Mouse (Mus musculus): ENCODE results near the gene Ctdspl.

Gene Ctdspl

GRCm38 (mm10) chr9:119052154-119052944 is 126.1 kb downstream of the Ctdspl start, which contains the start of gene Vill:
TSS of gene Vill (plus strand) at chr9:119052778.
- ChIA-PET POLR2A (interaction anchor here in 2 of 4 experiments (0.6 to 0.8 kb wide), 4 partner anchors 26 to 932 kb away, joined by 3 to 4 read pairs (median 4); no protein-coding TSS in a partner anchor), CTCF (interaction anchor here in 1 of 4 experiments (0.5 to 0.8 kb wide), 4 partner anchors 15 to 395 kb away, joined by 3 to 4 read pairs (median 3); no protein-coding TSS in a partner anchor)

GRCm38 (mm10) chr9:119053964-119054576 is 127.8 kb downstream of the Ctdspl start:
- POLR2A ChIA-PET, result no interaction called here
- CTCF ChIA-PET, result interaction anchor here in 1 of 4 experiments (0.6 kb wide), 1 partner anchor 752 kb away, joined by 6 read pairs; no protein-coding TSS in a partner anchor

GRCm38 (mm10) chr9:119055336-119055735 is 129.1 kb downstream of the Ctdspl start:
- ChIA-PET POLR2A (interaction anchor here in 2 of 4 experiments (1.0 to 1.4 kb wide), 2 partner anchors 15 to 389 kb away, joined by 3 read pairs; partner anchors contain the start of gene Exog (in 1 of the 2)), CTCF (interaction anchor here in 1 of 4 experiments (0.6 kb wide), 1 partner anchor 18 kb away, joined by 5 read pairs; no protein-coding TSS in a partner anchor)

DNA sequence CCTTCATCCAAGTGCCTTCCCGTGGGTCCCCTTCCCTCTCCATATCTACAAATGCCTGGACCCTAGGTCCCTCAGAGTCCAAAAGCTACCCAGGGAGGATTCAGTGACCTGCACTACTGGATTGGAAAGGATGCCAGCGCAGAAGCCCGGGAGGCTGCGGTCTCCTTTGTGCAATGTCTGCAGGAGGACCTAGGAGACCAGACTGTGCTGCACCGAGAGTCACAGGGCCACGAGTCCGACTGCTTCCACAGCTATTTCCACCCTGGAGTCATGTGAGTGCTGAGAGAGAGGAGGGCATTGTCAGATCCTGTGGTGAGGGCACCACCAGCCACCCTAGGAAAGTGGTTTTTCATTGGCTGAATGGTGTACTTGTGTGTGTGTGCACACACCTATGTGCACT is 132.0 kb downstream of the Ctdspl start:
- CTCF ChIA-PET, result no interaction called here
- POLR2A ChIA-PET, result no interaction called here

DNA sequence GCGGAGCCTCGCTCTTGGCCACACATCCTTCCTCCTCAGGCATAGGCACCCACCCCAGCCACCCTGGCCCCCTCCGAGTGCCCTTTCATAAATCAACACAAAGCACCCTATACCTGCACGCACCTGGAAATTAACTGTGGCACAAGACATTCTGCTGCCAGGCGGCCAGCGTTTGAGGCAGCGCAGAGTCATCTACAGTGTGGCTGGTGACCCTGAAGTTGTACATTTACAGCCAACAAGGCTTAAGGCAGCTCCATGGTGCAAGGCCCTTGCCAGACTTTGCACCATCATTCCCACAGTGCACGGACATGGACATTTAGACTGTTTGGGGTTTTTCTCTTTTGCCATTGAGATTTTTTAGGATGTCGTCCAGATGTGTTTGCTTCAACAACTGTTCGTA is 134.4 kb downstream of the Ctdspl start:
- CTCF ChIA-PET, result interaction anchor here in 1 of 4 experiments (0.5 kb wide), 1 partner anchor 283 kb away, joined by 7 read pairs; no protein-coding TSS in a partner anchor
- POLR2A ChIA-PET, result no interaction called here

- ChIA-PET POLR2A (interaction anchor here in 3 of 4 experiments (0.5 to 1.6 kb wide), 6 partner anchors 8 to 790 kb away, joined by 3 to 5 read pairs (median 3); no protein-coding TSS in a partner anchor), CTCF (interaction anchor here in 3 of 4 experiments (0.7 to 2.3 kb wide), 7 partner anchors 78 to 586 kb away, joined by 3 to 15 read pairs (median 7); no protein-coding TSS in a partner anchor)
These were observed 136.9 kb downstream of the Ctdspl start for GRCm38 (mm10) chr9:119063036-119063644.

GRCm38 (mm10) chr9:119064296-119064695 is 138.0 kb downstream of the Ctdspl start:
- ChIA-PET CTCF (interaction anchor here in 3 of 4 experiments (0.5 to 2.3 kb wide), 4 partner anchors 19 to 144 kb away, joined by 3 to 15 read pairs (median 6); no protein-coding TSS in a partner anchor), POLR2A (interaction anchor here (0.6 to 1.6 kb wide), 6 partner anchors 18 to 913 kb away, joined by 3 to 6 read pairs (median 4); no protein-coding TSS in a partner anchor)

DNA sequence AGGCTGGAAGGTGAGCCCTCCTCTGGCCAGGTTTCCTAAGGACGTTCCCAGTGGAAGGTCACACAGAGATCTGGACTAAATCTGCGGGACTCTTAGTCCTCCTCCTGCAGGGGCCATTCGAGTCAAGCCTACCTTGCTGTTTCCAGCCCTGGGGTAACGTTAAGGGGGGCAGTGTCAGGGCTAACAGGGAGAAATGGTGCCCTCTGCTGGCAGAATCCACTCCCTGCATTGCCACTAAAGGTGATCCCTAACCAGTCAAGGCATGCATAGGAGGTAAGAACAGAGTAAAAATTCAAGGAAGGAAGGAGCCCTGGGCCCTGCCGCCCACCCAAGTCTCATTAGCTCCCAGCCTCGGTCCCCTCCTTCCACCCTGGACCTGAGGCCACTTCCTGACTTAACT is 141.3 kb downstream of the Ctdspl start:
- ChIA-PET CTCF (interaction anchor here in 2 of 4 experiments (1.0 to 1.8 kb wide), 2 partner anchors 147 to 153 kb away, joined by 4 to 6 read pairs; no protein-coding TSS in a partner anchor), POLR2A (interaction anchor here in 1 of 4 experiments (1.0 kb wide), 1 partner anchor 15 kb away, joined by 3 read pairs; no protein-coding TSS in a partner anchor)

DNA sequence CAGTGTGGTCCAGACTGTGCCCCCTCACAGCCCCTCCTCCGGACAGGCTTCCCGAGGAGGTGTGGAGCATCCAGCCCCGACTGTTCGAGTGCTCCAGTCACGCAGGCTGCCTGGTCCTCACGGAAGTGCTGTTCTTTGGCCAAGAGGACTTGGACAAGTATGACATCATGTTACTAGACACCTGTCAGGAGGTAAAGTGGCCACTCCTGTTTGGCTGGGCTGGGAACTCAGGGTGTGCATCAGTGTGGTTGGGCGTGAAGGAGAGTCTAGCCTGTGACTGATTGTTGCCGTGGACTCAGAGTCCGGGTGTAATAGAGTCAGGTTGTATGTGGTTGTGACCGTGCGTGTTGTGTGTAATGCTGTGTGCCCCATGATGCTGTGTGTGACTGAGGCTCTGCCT is 142.0 kb downstream of the Ctdspl start:
- CTCF ChIA-PET, result interaction anchor here in 3 of 4 experiments (1.0 to 1.8 kb wide), 5 partner anchors 147 to 153 kb away, joined by 3 to 13 read pairs (median 4); no protein-coding TSS in a partner anchor
- POLR2A ChIA-PET, result interaction anchor here in 1 of 4 experiments (1.0 kb wide), 1 partner anchor 15 kb away, joined by 3 read pairs; no protein-coding TSS in a partner anchor

DNA sequence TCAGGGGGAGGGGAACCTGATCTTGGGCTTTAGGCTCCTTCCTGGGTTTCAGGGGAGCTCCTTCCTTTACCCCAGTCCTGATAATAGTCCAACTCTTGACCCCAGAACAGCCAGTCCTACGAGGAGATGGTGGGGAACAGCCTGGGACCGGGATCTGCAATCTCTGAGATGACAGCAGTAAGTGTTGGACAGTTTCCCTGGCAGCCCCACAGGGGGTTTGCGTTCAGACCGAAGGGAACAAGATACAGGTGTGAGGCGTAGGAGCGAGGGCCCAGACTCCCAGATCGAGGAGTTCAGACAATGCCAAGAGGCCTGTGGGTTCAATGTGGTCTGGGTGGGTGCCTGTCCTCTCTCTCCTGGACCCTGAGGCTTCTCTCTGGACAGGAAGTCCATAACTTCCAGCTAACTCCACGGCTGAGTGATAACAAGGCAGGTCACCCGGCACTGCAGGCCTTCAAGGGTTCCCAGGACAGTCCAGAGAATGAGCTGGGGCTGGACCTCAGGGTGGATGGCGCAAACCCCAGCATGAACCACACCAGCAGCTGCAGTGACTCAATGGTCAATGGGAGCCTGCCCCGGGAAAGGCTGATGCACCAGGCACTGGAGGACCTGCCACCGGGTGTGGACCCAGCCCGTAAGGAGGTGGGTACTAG is 144.0 kb downstream of the Ctdspl start:
- ChIA-PET CTCF (interaction anchor here in 1 of 4 experiments (0.6 kb wide), 1 partner anchor 44 kb away, joined by 3 read pairs; no protein-coding TSS in a partner anchor), POLR2A (no interaction called here)

DNA sequence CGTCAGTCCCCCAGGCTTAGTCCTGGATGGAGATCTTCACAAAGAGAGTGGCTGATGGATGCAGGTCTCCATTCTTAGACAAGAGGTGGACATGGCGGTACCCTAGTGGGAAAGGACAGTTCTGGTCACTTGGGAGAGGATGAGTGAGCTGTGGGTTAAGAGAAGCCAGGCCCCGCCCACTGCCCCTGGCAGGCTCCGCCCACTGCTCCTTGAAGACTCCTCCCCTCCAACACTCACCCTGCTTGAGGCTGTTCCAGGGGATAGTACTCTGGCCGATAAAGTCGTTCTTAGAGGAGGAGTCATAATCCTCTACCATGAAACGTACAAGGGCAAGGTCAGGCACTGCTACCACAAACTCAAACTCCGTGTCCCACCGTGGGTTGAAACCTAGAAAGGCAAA is 145.5 kb downstream of the Ctdspl start:
- ChIA-PET CTCF (interaction anchor here in 3 of 4 experiments (0.6 to 1.2 kb wide), 5 partner anchors 22 to 158 kb away, joined by 3 to 5 read pairs (median 4); no protein-coding TSS in a partner anchor), POLR2A (interaction anchor here in 3 of 4 experiments (0.8 to 1.6 kb wide), 8 partner anchors 8 to 151 kb away, joined by 3 to 4 read pairs (median 4); no protein-coding TSS in a partner anchor)

- ChIA-PET POLR2A (interaction anchor here in 3 of 4 experiments (0.6 to 3.6 kb wide), 8 partner anchors 10 to 315 kb away, joined by 3 to 10 read pairs (median 4); partner anchors contain the start of genes Ctdspl (in 1 of the 3) and Plcd1 (in 1 of the 3)), CTCF (interaction anchor here in 2 of 4 experiments (0.6 to 0.7 kb wide), 3 partner anchors 15 to 247 kb away, joined by 3 to 9 read pairs (median 5); no protein-coding TSS in a partner anchor)
These were observed 147.1 kb downstream of the Ctdspl start for GRCm38 (mm10) chr9:119073184-119073895.

- ChIA-PET POLR2A (interaction anchor here in 2 of 4 experiments (0.6 to 3.6 kb wide), 6 partner anchors 8 to 1025 kb away, joined by 3 to 10 read pairs (median 6); partner anchors contain the start of gene Ctdspl (in 1 of the 2)), CTCF (interaction anchor here in 1 of 4 experiments (1.4 kb wide), 1 partner anchor 155 kb away, joined by 4 read pairs; no protein-coding TSS in a partner anchor)
These were observed 149.4 kb downstream of the Ctdspl start for GRCm38 (mm10) chr9:119075685-119076084.

DNA sequence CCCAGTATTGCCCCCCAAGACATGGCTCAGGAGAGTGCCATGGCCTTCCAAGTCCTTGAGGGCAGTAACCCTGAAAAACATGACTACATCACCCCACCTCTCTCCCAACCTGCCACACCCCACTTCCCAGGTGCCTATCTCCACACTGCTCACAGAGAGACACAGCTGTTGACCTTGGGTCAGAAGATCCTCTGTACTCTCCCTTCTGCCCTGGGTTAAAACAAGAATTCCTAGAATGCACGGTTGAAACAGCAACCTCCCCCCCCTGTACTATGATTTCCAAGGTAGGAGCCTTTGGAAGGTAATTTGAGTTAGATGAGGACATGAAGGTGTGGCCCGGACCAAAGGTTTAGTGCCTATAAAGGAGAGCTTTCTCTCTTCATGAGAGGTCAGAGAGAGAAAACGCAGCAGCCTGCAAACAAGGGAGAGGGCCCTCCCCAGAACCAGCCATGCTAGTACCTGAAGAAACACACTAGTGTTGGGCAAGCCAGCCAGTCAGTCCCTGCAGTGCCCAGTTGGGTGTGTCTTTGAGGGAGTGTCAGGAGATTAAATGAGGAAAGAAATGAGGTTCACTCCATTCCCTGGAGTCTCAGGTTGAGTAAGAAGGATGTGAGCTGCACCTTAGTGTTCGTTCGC is 153.9 kb downstream of the Ctdspl start:
- ChIA-PET POLR2A (interaction anchor here in 1 of 4 experiments (0.9 to 1.6 kb wide), 2 partner anchors 8 to 10 kb away, joined by 3 to 4 read pairs; no protein-coding TSS in a partner anchor), CTCF (interaction anchor here in 2 of 4 experiments (0.6 to 0.7 kb wide), 2 partner anchors 54 to 346 kb away, joined by 3 read pairs; no protein-coding TSS in a partner anchor)

GRCm38 (mm10) chr9:119082039-119082438 is 155.8 kb downstream of the Ctdspl start:
- CTCF ChIA-PET, result interaction anchor here in 2 of 4 experiments (0.6 to 1.6 kb wide), 2 partner anchors 161 to 831 kb away, joined by 3 to 4 read pairs; no protein-coding TSS in a partner anchor
- POLR2A ChIA-PET, result interaction anchor here in 3 of 4 experiments (0.6 to 2.7 kb wide), 17 partner anchors 9 to 475 kb away, joined by 3 to 14 read pairs (median 4); partner anchors contain the start of genes Dlec1 (in 2 of the 3), Plcd1 (in 2 of the 3) and Oxsr1 (in 1 of the 3)
